Mouse (Mus musculus) heart, embryonic 11.5 days (tissue): Measurements from ENCODE around the gene Chd3. TPM values are rescaled to one million over a fixed set of nuclear protein-coding genes. Genes with fewer than 3 reads are reported as not detected.

ENCODE experiments used
- ATAC-seq: fragments of 200-750 bp; cut with Nextera tagmentation; replicated peaks from 2 replicates; pipeline ENCODE4 v1.8.0; 2017; ENCODE audit warnings: moderate library complexity; ENCODE audit not compliant: insufficient number of reproducible peaks, low FRiP score, low TSS enrichment
- H3K27ac ChIP-seq: fragments of 300-500 bp; sonication (generic); 2 replicates; pipeline ENCODE4 v1.5.1; 2014; ENCODE audit warnings: mild to moderate bottlenecking, low read depth, low read length
- H3K27me3 ChIP-seq: fragments of 300-500 bp; sonication (generic); 2 replicates; pipeline ENCODE4 v1.6.1; 2014; ENCODE audit warnings: mild to moderate bottlenecking, low read length, mixed read lengths; ENCODE audit not compliant: control insufficient read depth, insufficient read depth
- H3K36me3 ChIP-seq: fragments of 300-500 bp; sonication (generic); 2 replicates; pipeline ENCODE4 v1.6.1; 2014; ENCODE audit warnings: mild to moderate bottlenecking, low read length, moderate library complexity, mixed read lengths; ENCODE audit not compliant: control insufficient read depth, insufficient read depth
- H3K4me1 ChIP-seq: fragments of 300-500 bp; sonication (generic); 2 replicates; pipeline ENCODE4 v1.6.1; 2014; ENCODE audit warnings: low read length; ENCODE audit not compliant: control insufficient read depth, insufficient read depth
- H3K4me2 ChIP-seq: fragments of 300-500 bp; sonication (generic); 2 replicates; pipeline ENCODE4 v1.6.1; 2014; ENCODE audit warnings: mild to moderate bottlenecking, moderate library complexity
- H3K4me3 ChIP-seq: fragments of 300-500 bp; sonication (generic); 2 replicates; pipeline ENCODE4 v1.5.1; 2014; ENCODE audit warnings: low read depth, low read length
- H3K9ac ChIP-seq: fragments of 300-500 bp; sonication (generic); 2 replicates; pipeline ENCODE4 v1.6.1; 2014; ENCODE audit warnings: mild to moderate bottlenecking, low read depth, low read length, moderate library complexity
- H3K9me3 ChIP-seq: fragments of 300-500 bp; sonication (generic); replicated peaks from 2 replicates; pipeline ENCODE4 v1.6.1; 2016; ENCODE audit warnings: low read length; ENCODE audit not compliant: control insufficient read depth
- WGBS: fragments of 180-500 bp; shearing (Covaris S2); extraction: QIAGEN DNeasy Blood & Tissue Kit; methylation state at CpG from one replicate; pipeline ENCODE4 v1.1.7; 2014; ENCODE audit not compliant: insufficient replicate concordance; 5-methylcytosine and 5-hydroxymethylcytosine counted together
- polyA plus RNA-seq: library from polyadenylated mRNA; unstranded; fragments of >200 nt; fragmentation: Nextera tagmentation; extraction: Ambion mirVana; gene quantifications from 2 replicates; pipeline ENCODE4 v1.2.1, GENCODE M21; 2014

Chd3 gene
- polyA plus RNA-seq, 1 experiment from 2014 or later: 21.8 TPM

DNA sequence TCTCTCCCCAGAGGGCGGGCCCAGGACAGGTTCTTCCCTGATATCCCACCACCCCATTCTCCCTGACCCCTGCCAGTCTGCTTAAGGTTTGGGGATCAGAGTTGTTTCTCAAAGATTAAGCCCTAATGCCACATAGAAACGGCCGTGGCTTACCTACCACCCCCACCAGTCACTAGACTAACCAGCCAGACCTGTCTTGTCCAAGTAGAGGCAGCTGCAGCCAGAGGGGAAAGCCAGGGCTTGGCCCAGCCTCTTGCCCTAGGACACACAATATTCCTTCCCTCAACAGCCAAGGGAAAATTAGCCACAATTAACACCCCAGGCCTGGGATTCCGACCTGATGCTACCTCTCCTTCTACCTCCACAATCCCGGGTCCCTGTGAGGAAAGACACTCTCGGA lies 3.5 kb downstream of the Chd3 start:
- WGBS: 25% methylated on average over 6 of the region's 6 CpGs
- H3K9ac ChIP-seq: peak overlapping the region; percentile 73
- peak overlapping the region; percentile 91 for H3K4me2 ChIP-seq
- no peaks in the 10 kb centered on the region for H3K27me3 ChIP-seq
- peaks cover 32% of the 10 kb centered on the region for H3K4me1 ChIP-seq
- H3K27ac ChIP-seq: peak overlapping the region; percentile 98
- H3K4me3 ChIP-seq: peak overlapping the region; percentile 94
- ATAC-seq: no peak
- peaks cover 20% of the 10 kb centered on the region for H3K36me3 ChIP-seq
- no peaks in the 10 kb centered on the region for H3K9me3 ChIP-seq

DNA sequence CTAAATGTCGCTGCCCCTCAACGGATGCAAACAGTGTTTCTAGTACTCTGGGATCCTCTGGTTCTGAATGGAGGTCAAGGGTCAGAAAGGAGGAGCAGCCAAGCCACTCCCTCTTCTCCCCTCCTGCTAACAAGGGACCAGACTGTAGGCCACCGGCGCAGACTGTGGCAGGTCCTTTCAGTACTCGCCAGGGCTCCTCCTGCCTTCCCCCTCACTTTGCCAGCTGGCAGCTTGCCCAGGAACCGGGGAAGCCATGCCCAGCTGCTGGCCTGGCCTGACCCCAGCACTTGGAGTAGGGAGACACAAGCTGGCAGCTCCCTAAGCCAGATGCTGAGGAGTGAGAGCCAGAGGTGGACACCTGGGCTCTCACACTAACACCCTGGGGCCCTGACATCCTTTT lies 4.3 kb downstream of the Chd3 start:
- Histone ChIP-seq H3K27ac (peak overlapping the region; percentile 98), H3K4me2 (peak overlapping the region; percentile 91), H3K36me3 (peaks cover 28% of the 10 kb centered on the region), H3K4me1 (peaks cover 29% of the 10 kb centered on the region), H3K4me3 (no peak overlapping the region), H3K27me3 (no peaks in the 10 kb centered on the region), H3K9me3 (no peaks in the 10 kb centered on the region), H3K9ac (peak overlapping the region; percentile 30)
- ATAC-seq: no peak
- WGBS: 6% methylated on average over 6 of the region's 6 CpGs

DNA sequence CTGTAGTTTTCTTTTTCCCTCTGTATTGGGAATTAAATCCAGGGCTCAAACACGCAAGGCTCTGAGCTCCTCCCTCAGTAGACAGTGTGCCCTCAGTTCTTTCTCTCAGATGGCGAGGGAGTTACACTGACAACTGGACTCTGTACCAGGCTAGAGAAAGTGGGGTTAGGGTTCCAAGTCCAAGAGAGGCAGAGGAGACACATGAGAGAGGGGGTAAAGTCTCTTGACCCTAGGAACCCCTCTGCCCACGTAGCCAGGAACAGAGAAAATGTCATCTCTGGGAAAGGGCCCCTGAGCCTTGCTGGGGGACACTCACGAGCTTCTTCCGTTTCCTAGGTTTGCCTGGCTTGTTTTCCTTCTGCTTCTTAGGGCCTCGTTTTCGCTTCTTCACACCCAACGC lies 4.8 kb downstream of the Chd3 start:
- Histone ChIP-seq H3K27ac (peak overlapping the region; percentile 98; the same call in 1 of the 2 replicates), H3K4me3 (no peak overlapping the region), H3K9ac (no peak overlapping the region), H3K4me1 (peaks cover 29% of the 10 kb centered on the region), H3K36me3 (peaks cover 30% of the 10 kb centered on the region), H3K9me3 (no peaks in the 10 kb centered on the region), H3K4me2 (peak overlapping the region; percentile 91), H3K27me3 (no peaks in the 10 kb centered on the region)
- 48% methylated on average over 8 of the region's 8 CpGs for WGBS
- no peak for ATAC-seq

DNA sequence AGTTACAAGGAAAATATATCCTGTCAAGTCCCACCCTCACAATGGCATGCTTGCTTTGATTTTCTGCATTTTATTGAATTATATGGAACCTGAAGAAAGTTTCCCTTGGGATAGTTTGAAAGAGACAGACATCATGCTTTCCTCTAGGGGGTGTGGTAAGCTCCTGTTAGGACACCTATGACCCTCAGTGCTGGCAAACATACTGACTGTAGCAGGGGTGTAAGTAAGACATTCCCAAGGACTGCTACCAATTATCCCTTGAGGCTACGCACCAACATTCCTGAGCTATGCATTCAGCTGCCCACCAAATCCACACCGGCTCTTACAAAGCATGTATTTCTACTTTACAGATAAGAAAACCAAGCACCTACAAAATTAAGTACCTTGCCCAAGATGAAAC lies 6.7 kb downstream of the Chd3 start:
- no peak overlapping the region for H3K4me3 ChIP-seq
- peaks cover 22% of the 10 kb centered on the region for H3K4me1 ChIP-seq
- WGBS: 69% methylated on average over 2 of the region's 2 CpGs
- H3K36me3 ChIP-seq: peaks cover 38% of the 10 kb centered on the region
- H3K4me2 ChIP-seq: no peak overlapping the region
- no peak overlapping the region for H3K9ac ChIP-seq
- no peaks in the 10 kb centered on the region for H3K27me3 ChIP-seq
- H3K9me3 ChIP-seq: no peaks in the 10 kb centered on the region
- ATAC-seq: no peak
- no peak overlapping the region for H3K27ac ChIP-seq

DNA sequence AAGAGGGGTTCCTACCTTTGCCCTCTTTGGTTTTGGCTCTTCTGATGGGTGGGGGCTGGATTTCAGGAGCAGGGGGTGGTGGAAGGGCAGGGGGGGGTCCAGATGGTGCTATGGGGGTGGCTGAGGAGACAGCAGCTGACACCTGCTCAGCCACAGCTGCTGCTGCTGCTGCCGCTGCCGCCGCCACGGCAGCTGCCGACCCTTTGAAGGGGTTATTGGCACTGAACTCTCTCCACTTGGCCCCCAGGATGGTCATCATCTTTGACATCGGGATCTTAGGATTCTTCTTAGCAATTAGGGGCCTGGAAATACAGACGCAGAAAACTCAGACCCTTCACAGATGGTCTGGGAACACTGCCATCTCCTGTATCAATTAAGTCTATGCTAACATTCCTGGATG lies 7.2 kb downstream of the Chd3 start:
- ATAC-seq: no peak
- H3K4me3 ChIP-seq: no peak overlapping the region
- no peaks in the 10 kb centered on the region for H3K27me3 ChIP-seq
- no peaks in the 10 kb centered on the region for H3K9me3 ChIP-seq
- WGBS: 83% methylated on average over 7 of the region's 7 CpGs
- H3K4me2 ChIP-seq: no peak overlapping the region
- H3K4me1 ChIP-seq: peaks cover 22% of the 10 kb centered on the region
- no peak overlapping the region for H3K9ac ChIP-seq
- H3K36me3 ChIP-seq: peaks cover 41% of the 10 kb centered on the region
- no peak overlapping the region for H3K27ac ChIP-seq

DNA sequence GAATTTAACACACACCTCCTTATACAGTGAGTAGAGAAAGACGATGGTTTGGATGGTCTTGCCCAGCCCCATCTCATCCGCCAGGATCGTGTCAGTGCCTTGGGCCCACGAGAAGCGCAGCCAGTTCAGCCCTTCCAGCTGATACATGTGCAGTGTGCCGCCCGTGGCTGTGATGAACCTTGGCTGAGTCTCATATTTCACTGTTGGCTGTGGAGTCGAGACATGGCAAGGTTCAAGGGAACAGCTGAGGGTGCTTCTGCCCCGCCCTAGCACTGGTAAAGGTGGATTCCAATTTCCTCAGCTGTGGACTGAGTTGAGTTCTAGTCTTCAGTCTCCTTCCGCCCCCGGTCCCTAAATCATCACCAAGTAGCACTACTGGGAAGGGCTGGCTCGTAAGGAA lies 11.5 kb downstream of the Chd3 start:
- no peak for ATAC-seq
- Histone ChIP-seq H3K4me1 (no peaks in the 10 kb centered on the region), H3K27me3 (no peaks in the 10 kb centered on the region), H3K4me2 (no peak overlapping the region), H3K9me3 (no peaks in the 10 kb centered on the region), H3K9ac (no peak overlapping the region), H3K4me3 (no peak overlapping the region), H3K27ac (no peak overlapping the region), H3K36me3 (peaks cover 47% of the 10 kb centered on the region)
- 89% methylated on average over 12 of the region's 12 CpGs for WGBS

DNA sequence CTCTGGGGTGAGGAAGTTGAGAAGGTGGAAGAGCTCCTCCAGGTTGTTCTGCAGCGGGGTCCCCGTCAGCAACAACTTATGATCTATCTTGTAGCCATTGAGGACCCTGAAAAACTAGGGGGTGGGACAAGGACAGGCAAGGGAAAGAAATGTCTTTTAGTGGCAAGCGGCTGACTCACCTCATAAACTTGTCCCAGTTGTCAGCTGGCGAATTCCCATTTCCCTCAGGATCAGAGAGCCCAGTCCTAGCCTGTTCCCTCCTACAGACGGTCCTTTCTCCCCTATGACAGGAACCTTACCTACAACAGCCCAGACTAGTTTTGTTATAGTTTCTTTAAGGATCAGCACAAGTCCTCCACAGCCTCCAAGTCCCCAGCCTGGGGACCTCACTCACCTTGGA lies 12.7 kb downstream of the Chd3 start:
- peaks cover 54% of the 10 kb centered on the region for H3K36me3 ChIP-seq
- H3K27me3 ChIP-seq: no peaks in the 10 kb centered on the region
- 87% methylated on average over 5 of the region's 5 CpGs for WGBS
- no peak overlapping the region for H3K4me3 ChIP-seq
- no peaks in the 10 kb centered on the region for H3K4me1 ChIP-seq
- no peak overlapping the region for H3K27ac ChIP-seq
- H3K9ac ChIP-seq: no peak overlapping the region
- no peak overlapping the region for H3K4me2 ChIP-seq
- no peaks in the 10 kb centered on the region for H3K9me3 ChIP-seq
- no peak for ATAC-seq

DNA sequence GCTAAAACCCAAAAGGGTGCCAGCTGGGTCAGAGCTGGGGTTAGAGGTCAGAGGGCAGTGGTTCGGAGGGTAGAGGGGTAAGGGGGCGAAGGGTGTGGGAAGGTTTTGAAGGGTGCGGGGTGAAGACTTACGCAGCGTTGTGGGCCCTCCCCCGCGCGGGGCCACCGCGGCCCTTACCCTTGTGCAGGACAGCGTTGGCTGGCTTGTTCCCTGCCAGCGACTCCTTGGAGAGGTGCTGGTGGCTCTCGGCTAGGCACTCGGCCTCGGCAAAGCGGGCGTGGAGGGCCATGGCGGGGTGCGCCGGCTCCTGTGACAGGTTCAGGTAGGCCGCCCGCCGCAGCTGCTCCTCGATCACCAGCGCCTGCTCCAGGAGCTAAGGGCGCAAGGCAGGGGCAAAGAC lies 22.8 kb downstream of the Chd3 start:
- peaks cover 34% of the 10 kb centered on the region for H3K36me3 ChIP-seq
- whole genome bisulfite sequencing: 79% methylated on average over 26 of the region's 26 CpGs
- no peaks in the 10 kb centered on the region for H3K27me3 ChIP-seq
- no peak for ATAC-seq
- H3K4me1 ChIP-seq: no peaks in the 10 kb centered on the region
- H3K9ac ChIP-seq: no peak overlapping the region
- no peak overlapping the region for H3K27ac ChIP-seq
- H3K9me3 ChIP-seq: no peaks in the 10 kb centered on the region
- H3K4me3 ChIP-seq: no peak overlapping the region
- no peak overlapping the region for H3K4me2 ChIP-seq
